Mouse (Mus musculus): ENCODE results near the gene Ssbp4. TPM values are rescaled to one million over a fixed set of nuclear protein-coding genes. Genes with fewer than 3 reads are reported as not detected.

The Ssbp4 gene
- polyA plus RNA-seq, 1 experiment = 84.9 TPM

- no peak overlapping the region for H3K4me3 ChIP-seq (ENCODE audit: insufficient read depth, low read depth, low read length)
- peaks cover 24% of the 10 kb centered on the region for H3K4me1 ChIP-seq (ENCODE audit: control insufficient read depth, insufficient read depth, low read length)
- DNase-seq = peak; percentile 76
- H3K36me3 ChIP-seq (ENCODE audit: control insufficient read depth, insufficient read depth, low read length) = no peaks in the 10 kb centered on the region
- no peaks in the 10 kb centered on the region for H3K27me3 ChIP-seq (replicated peaks; ENCODE audit: control insufficient read depth, insufficient read depth, low read length)
- H3K27ac ChIP-seq (ENCODE audit: insufficient read depth, low read depth, low read length) = peak overlapping the region; percentile 63
- TF ChIP-seq CTCF (conservative IDR thresholded peaks at IDR 0.05; ENCODE audit: insufficient read depth, insufficient read length, low read depth, low read length) (no peak), POLR2A (IDR thresholded peaks at IDR 0.05; ENCODE audit: low read depth, low read length) (no peak)
- 54% methylated on average over 7 of the region's 7 CpGs for WGBS
These were observed 46.7 kb downstream of the Ssbp4 start for GRCm38 (mm10) chr8:70561809-70562535.

GRCm38 (mm10) chr8:70561357-70561756, 47.3 kb downstream of the Ssbp4 start:
- TF ChIP-seq CTCF (conservative IDR thresholded peaks at IDR 0.05; ENCODE audit: insufficient read depth, insufficient read length, low read depth, low read length) (no peak), POLR2A (IDR thresholded peaks at IDR 0.05; ENCODE audit: low read depth, low read length) (no peak)
- Histone ChIP-seq H3K4me3 (ENCODE audit: insufficient read depth, low read depth, low read length) (no peak overlapping the region), H3K27me3 (replicated peaks; ENCODE audit: control insufficient read depth, insufficient read depth, low read length) (no peaks in the 10 kb centered on the region), H3K27ac (ENCODE audit: insufficient read depth, low read depth, low read length) (peak overlapping the region; percentile 37), H3K36me3 (ENCODE audit: control insufficient read depth, insufficient read depth, low read length) (no peaks in the 10 kb centered on the region), H3K4me1 (ENCODE audit: control insufficient read depth, insufficient read depth, low read length) (peaks cover 24% of the 10 kb centered on the region)
- 52% methylated on average over 4 of the region's 4 CpGs for WGBS
- peak; percentile 54 for DNase-seq

- 56% methylated on average over 3 of the region's 3 CpGs for WGBS
- Histone ChIP-seq H3K27ac (ENCODE audit: insufficient read depth, low read depth, low read length) (peak overlapping the region; percentile 37), H3K27me3 (replicated peaks; ENCODE audit: control insufficient read depth, insufficient read depth, low read length) (no peaks in the 10 kb centered on the region), H3K4me3 (ENCODE audit: insufficient read depth, low read depth, low read length) (no peak overlapping the region), H3K4me1 (ENCODE audit: control insufficient read depth, insufficient read depth, low read length) (peaks cover 21% of the 10 kb centered on the region), H3K36me3 (ENCODE audit: control insufficient read depth, insufficient read depth, low read length) (no peaks in the 10 kb centered on the region)
- DNase-seq = no peak
- TF ChIP-seq CTCF (conservative IDR thresholded peaks at IDR 0.05; ENCODE audit: insufficient read depth, insufficient read length, low read depth, low read length) = no peak
- TF ChIP-seq POLR2A (IDR thresholded peaks at IDR 0.05; ENCODE audit: low read depth, low read length) = no peak
These were observed 48.1 kb downstream of the Ssbp4 start for GRCm38 (mm10) chr8:70560564-70560963.

GRCm38 (mm10) chr8:70560096-70560495, 48.6 kb downstream of the Ssbp4 start:
- Histone ChIP-seq H3K36me3 (ENCODE audit: control insufficient read depth, insufficient read depth, low read length) (no peaks in the 10 kb centered on the region), H3K4me3 (ENCODE audit: insufficient read depth, low read depth, low read length) (no peak overlapping the region), H3K4me1 (ENCODE audit: control insufficient read depth, insufficient read depth, low read length) (peaks cover 19% of the 10 kb centered on the region), H3K27ac (ENCODE audit: insufficient read depth, low read depth, low read length) (peak overlapping the region; percentile 10; the same call in 1 of the 2 replicates), H3K27me3 (replicated peaks; ENCODE audit: control insufficient read depth, insufficient read depth, low read length) (no peaks in the 10 kb centered on the region)
- TF ChIP-seq POLR2A (IDR thresholded peaks at IDR 0.05; ENCODE audit: low read depth, low read length) (no peak), CTCF (conservative IDR thresholded peaks at IDR 0.05; ENCODE audit: insufficient read depth, insufficient read length, low read depth, low read length) (peak; percentile 66)
- DNase-seq = peak; percentile 89
- 48% methylated on average over 2 of the region's 2 CpGs for WGBS

GRCm38 (mm10) chr8:70558983-70559382, 49.7 kb downstream of the Ssbp4 start:
- TF ChIP-seq CTCF (conservative IDR thresholded peaks at IDR 0.05; ENCODE audit: insufficient read depth, insufficient read length, low read depth, low read length) = peak; percentile 31; the same call in 1 of the 2 replicates
- TF ChIP-seq POLR2A (IDR thresholded peaks at IDR 0.05; ENCODE audit: low read depth, low read length) = no peak
- peaks cover 12% of the 10 kb centered on the region for H3K4me1 ChIP-seq (ENCODE audit: control insufficient read depth, insufficient read depth, low read length)
- DNase-seq = no peak
- WGBS = 70% methylated on average over 3 of the region's 3 CpGs
- H3K27ac ChIP-seq (ENCODE audit: insufficient read depth, low read depth, low read length) = no peak overlapping the region
- H3K27me3 ChIP-seq (replicated peaks; ENCODE audit: control insufficient read depth, insufficient read depth, low read length) = no peaks in the 10 kb centered on the region
- no peak overlapping the region for H3K4me3 ChIP-seq (ENCODE audit: insufficient read depth, low read depth, low read length)
- no peaks in the 10 kb centered on the region for H3K36me3 ChIP-seq (ENCODE audit: control insufficient read depth, insufficient read depth, low read length)

GRCm38 (mm10) chr8:70558334-70558733, 50.3 kb downstream of the Ssbp4 start:
- Histone ChIP-seq H3K4me1 (ENCODE audit: control insufficient read depth, insufficient read depth, low read length) (peaks cover 18% of the 10 kb centered on the region), H3K27me3 (replicated peaks; ENCODE audit: control insufficient read depth, insufficient read depth, low read length) (no peaks in the 10 kb centered on the region), H3K27ac (ENCODE audit: insufficient read depth, low read depth, low read length) (peak overlapping the region; percentile 19; the same call in 1 of the 2 replicates), H3K36me3 (ENCODE audit: control insufficient read depth, insufficient read depth, low read length) (no peaks in the 10 kb centered on the region), H3K4me3 (ENCODE audit: insufficient read depth, low read depth, low read length) (no peak overlapping the region)
- DNase-seq = no peak
- WGBS = 44% methylated on average over 4 of the region's 4 CpGs
- TF ChIP-seq CTCF (conservative IDR thresholded peaks at IDR 0.05; ENCODE audit: insufficient read depth, insufficient read length, low read depth, low read length) = peak; percentile 35; the same call in 1 of the 2 replicates
- TF ChIP-seq POLR2A (IDR thresholded peaks at IDR 0.05; ENCODE audit: low read depth, low read length) = no peak

- no peaks in the 10 kb centered on the region for H3K27me3 ChIP-seq (replicated peaks; ENCODE audit: control insufficient read depth, insufficient read depth, low read length)
- no peaks in the 10 kb centered on the region for H3K36me3 ChIP-seq (ENCODE audit: control insufficient read depth, insufficient read depth, low read length)
- peaks cover 19% of the 10 kb centered on the region for H3K4me1 ChIP-seq (ENCODE audit: control insufficient read depth, insufficient read depth, low read length)
- TF ChIP-seq CTCF (conservative IDR thresholded peaks at IDR 0.05; ENCODE audit: insufficient read depth, insufficient read length, low read depth, low read length) = no peak
- TF ChIP-seq POLR2A (IDR thresholded peaks at IDR 0.05; ENCODE audit: low read depth, low read length) = no peak
- WGBS = 74% methylated on average over 4 of the region's 4 CpGs
- H3K27ac ChIP-seq (ENCODE audit: insufficient read depth, low read depth, low read length) = no peak overlapping the region
- DNase-seq = no peak
- H3K4me3 ChIP-seq (ENCODE audit: insufficient read depth, low read depth, low read length) = no peak overlapping the region
These were observed 53.5 kb downstream of the Ssbp4 start for GRCm38 (mm10) chr8:70555079-70555747.
